Mouse (Mus musculus): ENCODE data around the gene Tmem143.

GRCm38 (mm10) chr7:45939836-45940235 is 43.1 kb downstream of the Tmem143 start:
- no peak for TF ChIP-seq CTCF (IDR thresholded peaks at IDR 0.05; ENCODE audit: low read depth)
- no peak for TF ChIP-seq EP300 (optimal IDR thresholded peaks at IDR 0.05)

Data from stomach, postnatal 0 days (tissue).